Mouse (Mus musculus) cortical plate, adult 2 months (tissue): ENCODE measurements at regions not wholly inside any gene's neighbourhood (a gene's known extent, or its start where the extent isn't known, plus 50 kb on each side); places are given as distances from the start of the nearest gene placed in this dataset.

ENCODE experiments used
- CTCF ChIP-seq: fragments of 200-500 bp; IDR thresholded peaks from 2 replicates; pipeline ENCODE4 v1.5.1; 2011; ENCODE audit warnings: mild to moderate bottlenecking, control low read depth, low read length; ENCODE audit not compliant: insufficient read depth; ENCODE audit errors: extremely low read depth
- POLR2A ChIP-seq: fragments of 200-500 bp; IDR thresholded peaks from 2 replicates; pipeline ENCODE4 v1.6.1; 2011; ENCODE audit warnings: mild to moderate bottlenecking, low read length, control low read depth; ENCODE audit not compliant: insufficient read depth; ENCODE audit errors: extremely low read depth

GRCm38 (mm10) chr16:31580779-31581178 is 82.5 kb upstream of the Dlg1 start:
- TF ChIP-seq CTCF (no peak), POLR2A (no peak)
